Mouse (Mus musculus): ENCODE data around the gene Ckm.

Gene Ckm

GRCm38 (mm10) chr7:19383708-19384107 is 20.9 kb upstream of the Ckm start:
- DNase-seq (ENCODE audit: low read depth in 1 of 2, low spot score in 2 of 2), result no peak

GRCm38 (mm10) chr7:19388699-19389413 is 15.7 kb upstream of the Ckm start:
- DNase-seq (ENCODE audit: low read depth in 1 of 2, low spot score in 2 of 2), result no peak

GRCm38 (mm10) chr7:19394484-19394883 is 10.1 kb upstream of the Ckm start:
- DNase-seq (ENCODE audit: low read depth in 1 of 2, low spot score in 2 of 2), result no peak

- no peak for DNase-seq (ENCODE audit: low read depth in 1 of 2, low spot score in 2 of 2)
These were observed 4.9 kb upstream of the Ckm start for GRCm38 (mm10) chr7:19399496-19400280.

GRCm38 (mm10) chr7:19400946-19401345 is 3.6 kb upstream of the Ckm start:
- no peak for DNase-seq (ENCODE audit: low read depth in 1 of 2, low spot score in 2 of 2)

- no peak for DNase-seq (ENCODE audit: low read depth in 1 of 2, low spot score in 2 of 2)
These were observed 2.0 kb upstream of the Ckm start for GRCm38 (mm10) chr7:19402535-19403112.

GRCm38 (mm10) chr7:19403731-19404296 is 762 bp upstream of the Ckm start, which contains the start of gene Klc3:
Gene Klc3 (minus strand): TSS chr7:19404104.
- no peak for DNase-seq (ENCODE audit: low read depth in 1 of 2, low spot score in 2 of 2)

GRCm38 (mm10) chr7:19405417-19405816 is 841 bp downstream of the Ckm start:
- DNase-seq (ENCODE audit: low read depth in 1 of 2, low spot score in 2 of 2), result peak; percentile 60 to 77

- DNase-seq (ENCODE audit: low read depth in 1 of 2, low spot score in 2 of 2), result no peak
These were observed 5.2 kb downstream of the Ckm start for GRCm38 (mm10) chr7:19409753-19410152.

GRCm38 (mm10) chr7:19410766-19411344 is 6.3 kb downstream of the Ckm start:
- no peak for DNase-seq (ENCODE audit: low read depth in 1 of 2, low spot score in 2 of 2)

GRCm38 (mm10) chr7:19411783-19412182 is 7.2 kb downstream of the Ckm start:
- DNase-seq (ENCODE audit: low read depth in 1 of 2, low spot score in 2 of 2), result no peak

GRCm38 (mm10) chr7:19413525-19413924 is 8.9 kb downstream of the Ckm start:
- DNase-seq (ENCODE audit: low read depth in 1 of 2, low spot score in 2 of 2), result no peak

- no peak for DNase-seq (ENCODE audit: low read depth in 1 of 2, low spot score in 2 of 2)
These were observed 12.0 kb downstream of the Ckm start for GRCm38 (mm10) chr7:19416590-19416989.

GRCm38 (mm10) chr7:19420121-19420520 is 15.5 kb downstream of the Ckm start:
- DNase-seq (ENCODE audit: low read depth in 1 of 2, low spot score in 2 of 2), result no peak

GRCm38 (mm10) chr7:19420821-19421636 is 16.5 kb downstream of the Ckm start:
- peak; percentile 67 to 70 for DNase-seq (ENCODE audit: low read depth in 1 of 2, low spot score in 2 of 2)

- DNase-seq (ENCODE audit: low read depth in 1 of 2, low spot score in 2 of 2), result no peak
These were observed 18.5 kb downstream of the Ckm start for GRCm38 (mm10) chr7:19423083-19423482.

GRCm38 (mm10) chr7:19424051-19424450 is 19.5 kb downstream of the Ckm start:
- no peak for DNase-seq (ENCODE audit: low read depth in 1 of 2, low spot score in 2 of 2)

GRCm38 (mm10) chr7:19426349-19426748 is 21.8 kb downstream of the Ckm start:
- no peak for DNase-seq (ENCODE audit: low read depth in 1 of 2, low spot score in 2 of 2)

GRCm38 (mm10) chr7:19426888-19427287 is 22.3 kb downstream of the Ckm start:
- no peak for DNase-seq (ENCODE audit: low read depth in 1 of 2, low spot score in 2 of 2)

- no peak for DNase-seq (ENCODE audit: low read depth in 1 of 2, low spot score in 2 of 2)
These were observed 23.5 kb downstream of the Ckm start for GRCm38 (mm10) chr7:19427999-19428650.

All from monocyte, adult 2 months (primary cell).